Mouse (Mus musculus) brown adipose tissue, adult 24 weeks (tissue): ENCODE measurements around the gene Gpx8. TPM values are rescaled to one million over a fixed set of nuclear protein-coding genes. Genes with fewer than 3 reads are reported as not detected.
A peak's percentile ranks its signal among the peaks of the same experiment; 100 is the strongest.

ENCODE experiments used
- H3K27ac ChIP-seq: fragments of 200-500 bp; replicated peaks from 2 replicates; pipeline ENCODE4 v1.5.1; 2012; ENCODE audit warnings: low read depth, mild to moderate bottlenecking, low read length
- H3K4me1 ChIP-seq: fragments of 200-500 bp; 2 replicates; pipeline ENCODE4 v1.6.1; 2012; ENCODE audit warnings: low read length, mixed read lengths; ENCODE audit not compliant: control insufficient read depth, insufficient read depth, insufficient read length
- H3K4me3 ChIP-seq: fragments of 200-500 bp; 2 replicates; pipeline ENCODE4 v1.5.1; 2012; ENCODE audit warnings: low read depth, mild to moderate bottlenecking, low read length, moderate library complexity; ENCODE audit not compliant: insufficient read depth
- polyA plus RNA-seq: library from polyadenylated mRNA; stranded (reverse); fragments of >200 nt; gene quantifications from 2 replicates; pipeline ENCODE4 v1.2.4, GENCODE M21; 2012; ENCODE audit not compliant: missing spikeins, insufficient read depth, insufficient read length

Gpx8 gene
- polyA plus RNA-seq = 143 and 181 TPM in 2 replicates

- H3K4me1 ChIP-seq = no peaks in the 10 kb centered on the region
- H3K4me3 ChIP-seq = peak within 1 kb of the TSS; percentile 68
- H3K27ac ChIP-seq = peak within 1 kb of the TSS; percentile 38
Measured at GRCm38 (mm10) chr13:113046211-113046883, at the start of gene Gpx8. Gpx8 (minus strand) TSS chr13:113046410.

GRCm38 (mm10) chr13:113094618-113095017 lies 48.4 kb upstream of the Gpx8 start:
- Histone ChIP-seq H3K4me3 (no peak overlapping the region), H3K4me1 (no peaks in the 10 kb centered on the region), H3K27ac (no peak overlapping the region)

- Histone ChIP-seq H3K27ac (no peak overlapping the region), H3K4me3 (no peak overlapping the region), H3K4me1 (no peaks in the 10 kb centered on the region)
Measured at GRCm38 (mm10) chr13:113090489-113090888, 44.3 kb upstream of the Gpx8 start.

- H3K4me3 ChIP-seq = no peak overlapping the region
- no peak overlapping the region for H3K27ac ChIP-seq
- H3K4me1 ChIP-seq = no peaks in the 10 kb centered on the region
Measured at GRCm38 (mm10) chr13:113087226-113088017, 41.2 kb upstream of the Gpx8 start.

GRCm38 (mm10) chr13:113084732-113085131 lies 38.5 kb upstream of the Gpx8 start:
- H3K4me1 ChIP-seq = no peaks in the 10 kb centered on the region
- H3K27ac ChIP-seq = no peak overlapping the region

GRCm38 (mm10) chr13:113082101-113082500 lies 35.9 kb upstream of the Gpx8 start:
- no peak overlapping the region for H3K27ac ChIP-seq
- no peaks in the 10 kb centered on the region for H3K4me1 ChIP-seq
- no peak overlapping the region for H3K4me3 ChIP-seq

More at GRCm38 (mm10) chr13:113084732-113085131, 38.5 kb upstream of the Gpx8 start:
- no peak overlapping the region for H3K4me3 ChIP-seq

GRCm38 (mm10) chr13:113079021-113079420 lies 32.8 kb upstream of the Gpx8 start:
- Histone ChIP-seq H3K4me1 (no peaks in the 10 kb centered on the region), H3K4me3 (no peak overlapping the region), H3K27ac (no peak overlapping the region)

- no peak overlapping the region for H3K4me3 ChIP-seq
Measured at GRCm38 (mm10) chr13:113064542-113064941, 18.3 kb upstream of the Gpx8 start.

GRCm38 (mm10) chr13:113061746-113062145 lies 15.5 kb upstream of the Gpx8 start:
- no peaks in the 10 kb centered on the region for H3K4me1 ChIP-seq
- H3K4me3 ChIP-seq = no peak overlapping the region
- H3K27ac ChIP-seq = no peak overlapping the region

More at GRCm38 (mm10) chr13:113064542-113064941, 18.3 kb upstream of the Gpx8 start:
- H3K27ac ChIP-seq = no peak overlapping the region
- no peaks in the 10 kb centered on the region for H3K4me1 ChIP-seq

- Histone ChIP-seq H3K4me3 (no peak overlapping the region), H3K27ac (no peak overlapping the region), H3K4me1 (no peaks in the 10 kb centered on the region)
Measured at GRCm38 (mm10) chr13:113055826-113056225, 9.6 kb upstream of the Gpx8 start.

- H3K4me3 ChIP-seq = no peak overlapping the region
- H3K4me1 ChIP-seq = no peaks in the 10 kb centered on the region
- H3K27ac ChIP-seq = no peak overlapping the region
Measured at GRCm38 (mm10) chr13:113054230-113054629, 8.0 kb upstream of the Gpx8 start.

- H3K27ac ChIP-seq = no peak overlapping the region
- no peaks in the 10 kb centered on the region for H3K4me1 ChIP-seq
- no peak overlapping the region for H3K4me3 ChIP-seq
Measured at GRCm38 (mm10) chr13:113047647-113048046, 1.4 kb upstream of the Gpx8 start.

GRCm38 (mm10) chr13:113047018-113047417 lies 808 bp upstream of the Gpx8 start:
- no peak overlapping the region for H3K4me3 ChIP-seq
- H3K27ac ChIP-seq = no peak overlapping the region
- H3K4me1 ChIP-seq = no peaks in the 10 kb centered on the region

GRCm38 (mm10) chr13:113045458-113046110 lies 626 bp downstream of the Gpx8 start:
- Histone ChIP-seq H3K27ac (peak overlapping the region; percentile 38), H3K4me3 (peak overlapping the region; percentile 68), H3K4me1 (no peaks in the 10 kb centered on the region)

GRCm38 (mm10) chr13:113044876-113045275 lies 1.3 kb downstream of the Gpx8 start:
- Histone ChIP-seq H3K27ac (no peak overlapping the region), H3K4me3 (peak overlapping the region; percentile 18; the same call in 1 of the 2 replicates), H3K4me1 (no peaks in the 10 kb centered on the region)
